Mouse (Mus musculus) CD8-positive naive resting alpha-beta T cell, adult 57 days (primary cell): ENCODE data around the gene Hras. TPM values are rescaled to one million over a fixed set of nuclear protein-coding genes. Genes with fewer than 3 reads are reported as not detected.

Source experiments
- total RNA-seq: library from RNA; stranded (reverse); gene quantifications from one replicate; pipeline ENCODE4 v1.2.4, GENCODE M21; 2023

The Hras gene
- 33.2 TPM for total RNA-seq

GRCm38 (mm10) chr7:141193948-141194347, at the start of gene Hras, which contains the start of gene Lrrc56:
Gene Hras (minus strand): TSS chr7:141194005.
Gene Lrrc56 (plus strand): TSS chr7:141194157.

GRCm38 (mm10) chr7:141228279-141229067, 34.7 kb upstream of the Hras start, which contains the start of gene Phrf1:
Gene Phrf1 (plus strand): TSS chr7:141228784.

GRCm38 (mm10) chr7:141215101-141215879, 21.5 kb upstream of the Hras start, which contains the start of gene Rassf7:
Gene Rassf7 (plus strand): TSS chr7:141215860.

GRCm38 (mm10) chr7:141213605-141214235, 19.9 kb upstream of the Hras start, which contains the start of gene Lmntd2:
Gene Lmntd2 (minus strand): TSS chr7:141214080.

GRCm38 (mm10) chr7:141172116-141173006, 21.4 kb downstream of the Hras start, which contains the start of gene Rnh1:
Gene Rnh1 (minus strand): TSS chr7:141172857.

Other genes with a start within 250 kb of the Hras start
- gene Ifitm5, start 243.7 kb downstream of the Hras start, total RNA-seq, result not detected
- not detected for gene Gm45717, start 238.1 kb downstream of the Hras start, total RNA-seq
- 16.1 TPM for gene Ifitm2, start 238.0 kb downstream of the Hras start, total RNA-seq
- gene Ifitm1, start 226.8 kb downstream of the Hras start, total RNA-seq, result not detected
- 5.0 TPM for gene Ifitm3, start 183.2 kb downstream of the Hras start, total RNA-seq
- 2.3 TPM for gene Ifitm6, start 176.1 kb downstream of the Hras start, total RNA-seq
- not detected for gene Gm17387, start 164.9 kb downstream of the Hras start, total RNA-seq
- gene B4galnt4, start 132.9 kb downstream of the Hras start, total RNA-seq, result 1.3 TPM
- 37.8 TPM for gene Pkp3, start 115.8 kb downstream of the Hras start, total RNA-seq
- 71.6 TPM for gene Sigirr, start 93.4 kb downstream of the Hras start, total RNA-seq
- gene Ano9, start 76.2 kb downstream of the Hras start, total RNA-seq, result not detected
- gene Ptdss2, start 71.6 kb downstream of the Hras start, total RNA-seq, result 7.1 TPM
- gene Rnh1, start 21.1 kb downstream of the Hras start, total RNA-seq, result 37.7 TPM
- 4.7 TPM for gene Lrrc56, start 152 bp upstream of the Hras start, total RNA-seq
- gene Lmntd2, start 20.1 kb upstream of the Hras start, total RNA-seq, result 2.5 TPM
- gene Rassf7, start 21.9 kb upstream of the Hras start, total RNA-seq, result 8.1 TPM
- 157 TPM for gene Phrf1, start 34.8 kb upstream of the Hras start, total RNA-seq
- 57.4 TPM for gene Irf7, start 72.5 kb upstream of the Hras start, total RNA-seq
- not detected for gene Cdhr5, start 82.8 kb upstream of the Hras start, total RNA-seq
- not detected for gene Sct, start 85.1 kb upstream of the Hras start, total RNA-seq
- gene Drd4, start 98.0 kb upstream of the Hras start, total RNA-seq, result not detected
- 58.1 TPM for gene Deaf1, start 133.7 kb upstream of the Hras start, total RNA-seq
- gene Tmem80, start 133.7 kb upstream of the Hras start, total RNA-seq, result 20.9 TPM
- gene Eps8l2, start 144.9 kb upstream of the Hras start, total RNA-seq, result not detected
- 97.8 TPM for gene Taldo1, start 198.2 kb upstream of the Hras start, total RNA-seq
- 31.1 TPM for gene Gatd1, start 220.1 kb upstream of the Hras start, total RNA-seq
- not detected for gene Cend1, start 235.5 kb upstream of the Hras start, total RNA-seq
- 67.0 TPM for gene Slc25a22, start 243.9 kb upstream of the Hras start, total RNA-seq